Mouse (Mus musculus) forebrain, embryonic 10.5 days (tissue): ENCODE data around the gene Ifna15. TPM values are rescaled to one million over a fixed set of nuclear protein-coding genes. Genes with fewer than 3 reads are reported as not detected.

ENCODE experiments used
- polyA plus RNA-seq: library from polyadenylated mRNA; unstranded; fragments of >200 nt; fragmentation: Nextera tagmentation; extraction: Ambion mirVana; gene quantifications from 2 replicates; pipeline ENCODE4 v1.2.1, GENCODE M21; 2016

Ifna15 gene
- polyA plus RNA-seq, 1 experiment from 2014 or later, result not detected

Other genes starting within 250 kb of the Ifna15 start
- gene Hacd4, start 119.3 kb downstream of the Ifna15 start, polyA plus RNA-seq, result 2.5 and 3.2 TPM in 2 replicates
- gene Ifnb1, start 35.5 kb downstream of the Ifna15 start, polyA plus RNA-seq, result not detected in 2 replicates
- gene Ifna14, start 13.6 kb upstream of the Ifna15 start, polyA plus RNA-seq, result not detected in 2 replicates
- gene Ifna9, start 34.1 kb upstream of the Ifna15 start, polyA plus RNA-seq, result not detected in 2 replicates
- not detected in 2 replicates for gene Ifna12, start 45.1 kb upstream of the Ifna15 start, polyA plus RNA-seq
- not detected in 2 replicates for gene C87499, start 76.2 kb upstream of the Ifna15 start, polyA plus RNA-seq
- gene Ifna13, start 86.2 kb upstream of the Ifna15 start, polyA plus RNA-seq, result not detected in 2 replicates
- gene Ifna16, start 118.7 kb upstream of the Ifna15 start, polyA plus RNA-seq, result not detected in 2 replicates
- gene Ifna2, start 125.7 kb upstream of the Ifna15 start, polyA plus RNA-seq, result not detected in 2 replicates
- not detected in 2 replicates for gene Ifnab, start 133.1 kb upstream of the Ifna15 start, polyA plus RNA-seq
- gene Gm26566, start 163.6 kb upstream of the Ifna15 start, polyA plus RNA-seq, result 0.84 and 1.1 TPM in 2 replicates
- 98.4 and 103 TPM in 2 replicates for gene Klhl9, start 164.2 kb upstream of the Ifna15 start, polyA plus RNA-seq
- not detected in 2 replicates for gene Gm13271, start 196.6 kb upstream of the Ifna15 start, polyA plus RNA-seq
- gene Gm13283, start 201.9 kb upstream of the Ifna15 start, polyA plus RNA-seq, result 0.35 and 0.49 TPM in 2 replicates
- gene Gm13290, start 215.6 kb upstream of the Ifna15 start, polyA plus RNA-seq, result 0.76 TPM in 1 of 2 replicates, not detected in the other
- gene Gm13289, start 218.7 kb upstream of the Ifna15 start, polyA plus RNA-seq, result not detected in 2 replicates
- not detected in 2 replicates for gene Gm13272, start 221.6 kb upstream of the Ifna15 start, polyA plus RNA-seq
- gene Ifnz, start 223.9 kb upstream of the Ifna15 start, polyA plus RNA-seq, result not detected in 2 replicates
- not detected in 2 replicates for gene Gm13276, start 227.5 kb upstream of the Ifna15 start, polyA plus RNA-seq
- not detected in 2 replicates for gene Gm13277, start 230.4 kb upstream of the Ifna15 start, polyA plus RNA-seq
- not detected in 2 replicates for gene Gm13278, start 233.3 kb upstream of the Ifna15 start, polyA plus RNA-seq
- gene Gm13275, start 236.2 kb upstream of the Ifna15 start, polyA plus RNA-seq, result not detected in 2 replicates
- gene Gm13279, start 239.2 kb upstream of the Ifna15 start, polyA plus RNA-seq, result not detected in 2 replicates
- 0.85 TPM in 1 of 2 replicates, not detected in the other for gene Gm13285, start 241.4 kb upstream of the Ifna15 start, polyA plus RNA-seq
- not detected in 2 replicates for gene Gm13287, start 245.0 kb upstream of the Ifna15 start, polyA plus RNA-seq
- 0.07 and 0.09 TPM in 2 replicates for gene Gm13288, start 247.3 kb upstream of the Ifna15 start, polyA plus RNA-seq